Comparison of ENCODE assay signal across 21 mouse cellular contexts in genomic region chr7:68544136-68544535, GRCm38 (mm10).
DNase-seq lines count a peak whose midpoint lies in the region; ATAC-seq and TF ChIP-seq lines count a peak whose summit lies in the region.
"Had no signal": no experiment of that assay in that cellular context is flagged by ENCODE, and none has a peak within 500 bp of the region (broad histone marks: within the 10 kb centered on the region; RNA-seq: fewer than 3 reads in every experiment).

No protein-coding gene starts in this region.

- peak; percentile 35 to 39 for DNase-seq in cerebellum, postnatal 14 days
- peak; percentile 57 for DNase-seq in hindbrain, postnatal 0 days (ENCODE audit: low spot score)
- DNase-seq in hindbrain, embryonic 11.5 days (ENCODE audit: low spot score) = no peak
- DNase-seq in midbrain, embryonic 14.5 days = peak; percentile 51
- DNase-seq in retina, postnatal 1 day = peak; percentile 30
- no peak for DNase-seq in kidney, adult 9 months
- DNase-seq: adrenal gland, postnatal 14 days; cerebellum, adult 11 months; cerebellum, adult 9-11 months; gastrocnemius, postnatal 36 days; kidney, postnatal 4 days; right cerebral cortex, postnatal 25 days; spleen, adult 18-20 months had no signal

- no peak for TF ChIP-seq CTCF in hindbrain, postnatal 0 days (IDR thresholded peaks at IDR 0.05; ENCODE audit: low read depth)

- no peaks in the 10 kb centered on the region for H3K27me3 ChIP-seq in hindbrain, postnatal 0 days (ENCODE audit: insufficient read depth, low read length)
- H3K27me3 ChIP-seq in hindbrain, embryonic 11.5 days (ENCODE audit: control insufficient read depth, insufficient read depth, low read length) = no peaks in the 10 kb centered on the region
- no peaks in the 10 kb centered on the region for H3K27me3 ChIP-seq in midbrain, embryonic 14.5 days (ENCODE audit: control insufficient read depth, insufficient read depth, low read length)
- H3K27me3 ChIP-seq in midbrain, embryonic 13.5 days = no peaks in the 10 kb centered on the region
- H3K27me3 ChIP-seq: embryonic facial prominence, embryonic 12.5 days; forebrain, embryonic 12.5 days; intestine, embryonic 15.5 days had no signal

- H3K36me3 ChIP-seq in hindbrain, postnatal 0 days (ENCODE audit: insufficient read depth, low read length) = no peaks in the 10 kb centered on the region
- H3K36me3 ChIP-seq in hindbrain, embryonic 11.5 days (ENCODE audit: control insufficient read depth, insufficient read depth, low read length) = no peaks in the 10 kb centered on the region
- H3K36me3 ChIP-seq in midbrain, embryonic 14.5 days (ENCODE audit: control insufficient read depth, insufficient read depth, low read length) = no peaks in the 10 kb centered on the region
- H3K36me3 ChIP-seq in midbrain, embryonic 13.5 days = no peaks in the 10 kb centered on the region
- H3K36me3 ChIP-seq: embryonic facial prominence, embryonic 12.5 days; forebrain, embryonic 12.5 days; intestine, embryonic 15.5 days; limb, embryonic 15.5 days had no signal

- H3K4me1 ChIP-seq in hindbrain, postnatal 0 days (ENCODE audit: insufficient read depth, low read length) = no peaks in the 10 kb centered on the region
- no peaks in the 10 kb centered on the region for H3K4me1 ChIP-seq in hindbrain, embryonic 11.5 days (replicated peaks; ENCODE audit: control insufficient read depth, insufficient read depth, low read length)
- no peaks in the 10 kb centered on the region for H3K4me1 ChIP-seq in midbrain, embryonic 14.5 days (ENCODE audit: control insufficient read depth, insufficient read depth, low read length)
- H3K4me1 ChIP-seq in midbrain, embryonic 13.5 days (replicated peaks) = no peaks in the 10 kb centered on the region
- H3K4me1 ChIP-seq: embryonic facial prominence, embryonic 12.5 days; forebrain, embryonic 12.5 days; intestine, embryonic 15.5 days had no signal

- H3K4me2 ChIP-seq in hindbrain, postnatal 0 days (ENCODE audit: low read depth, low read length) = no peak overlapping the region
- no peak overlapping the region for H3K4me2 ChIP-seq in hindbrain, embryonic 11.5 days (replicated peaks; ENCODE audit: low read depth, low read length)
- no peak overlapping the region for H3K4me2 ChIP-seq in midbrain, embryonic 14.5 days (ENCODE audit: low read length)
- no peak overlapping the region for H3K4me2 ChIP-seq in midbrain, embryonic 13.5 days (replicated peaks)
- H3K4me2 ChIP-seq: embryonic facial prominence, embryonic 12.5 days; forebrain, embryonic 12.5 days; intestine, embryonic 15.5 days; limb, embryonic 15.5 days had no signal

- no peaks in the 10 kb centered on the region for H3K9me3 ChIP-seq in hindbrain, postnatal 0 days (ENCODE audit: low read length)
- no peaks in the 10 kb centered on the region for H3K9me3 ChIP-seq in hindbrain, embryonic 11.5 days (ENCODE audit: control insufficient read depth, low read length)
- H3K9me3 ChIP-seq in midbrain, embryonic 14.5 days (ENCODE audit: control insufficient read depth, low read length) = no peaks in the 10 kb centered on the region
- no peaks in the 10 kb centered on the region for H3K9me3 ChIP-seq in midbrain, embryonic 13.5 days
- H3K9me3 ChIP-seq: embryonic facial prominence, embryonic 12.5 days; forebrain, embryonic 12.5 days; intestine, embryonic 15.5 days; limb, embryonic 15.5 days had no signal

- no peak overlapping the region for H3K27ac ChIP-seq in hindbrain, postnatal 0 days
- H3K27ac ChIP-seq in hindbrain, embryonic 11.5 days (ENCODE audit: low read depth, low read length) = no peak overlapping the region
- no peak overlapping the region for H3K27ac ChIP-seq in midbrain, embryonic 14.5 days (replicated peaks; ENCODE audit: low read depth, low read length)
- H3K27ac ChIP-seq in midbrain, embryonic 13.5 days = no peak overlapping the region
- H3K27ac ChIP-seq: embryonic facial prominence, embryonic 12.5 days; forebrain, embryonic 12.5 days; intestine, embryonic 15.5 days; left cerebral cortex, adult 2 months; limb, embryonic 15.5 days; liver, embryonic 14.5 days had no signal

- H3K9ac ChIP-seq in hindbrain, postnatal 0 days (replicated peaks; ENCODE audit: low read length) = no peak overlapping the region
- H3K9ac ChIP-seq in hindbrain, embryonic 11.5 days (ENCODE audit: low read depth, low read length) = no peak overlapping the region
- H3K9ac ChIP-seq in midbrain, embryonic 14.5 days (replicated peaks; ENCODE audit: low read length) = no peak overlapping the region
- no peak overlapping the region for H3K9ac ChIP-seq in midbrain, embryonic 13.5 days (replicated peaks)
- H3K9ac ChIP-seq: embryonic facial prominence, embryonic 12.5 days; forebrain, embryonic 12.5 days; intestine, embryonic 15.5 days; limb, embryonic 15.5 days; liver, embryonic 14.5 days had no signal

- WGBS in hindbrain, postnatal 0 days = 50% methylated on average over 11 of the region's 11 CpGs
- 72% methylated on average over 11 of the region's 11 CpGs for WGBS in hindbrain, embryonic 11.5 days
- 67% methylated on average over 11 of the region's 11 CpGs for WGBS in midbrain, embryonic 14.5 days
- 79% methylated on average over 11 of the region's 11 CpGs for WGBS in midbrain, embryonic 13.5 days

- H3K4me3 ChIP-seq in hindbrain, postnatal 0 days (ENCODE audit: low read length) = no peak overlapping the region
- no peak overlapping the region for H3K4me3 ChIP-seq in hindbrain, embryonic 11.5 days (ENCODE audit: low read depth, low read length)
- H3K4me3 ChIP-seq in midbrain, embryonic 14.5 days (replicated peaks; ENCODE audit: low read depth, low read length) = no peak overlapping the region
- H3K4me3 ChIP-seq in midbrain, embryonic 13.5 days (replicated peaks) = no peak overlapping the region
- H3K4me3 ChIP-seq: embryonic facial prominence, embryonic 12.5 days; forebrain, embryonic 12.5 days; intestine, embryonic 15.5 days; left cerebral cortex, adult 2 months; limb, embryonic 15.5 days had no signal

- no peak for ATAC-seq in cerebellum, adult (ENCODE audit: insufficient number of reproducible peaks, low FRiP score, low TSS enrichment)
- peak; percentile 18; the same call in 1 of the 2 replicates for ATAC-seq in hindbrain, postnatal 0 days
- no peak for ATAC-seq in hindbrain, embryonic 11.5 days (ENCODE audit: low FRiP score)
- ATAC-seq in midbrain, embryonic 14.5 days (ENCODE audit: low FRiP score, low TSS enrichment) = no peak
- no peak for ATAC-seq in midbrain, embryonic 13.5 days
- ATAC-seq: intestine, embryonic 15.5 days had no signal

Comparison
In these comparisons a context has a peak if more than half of its experiments do, and no peak if none do; other contexts are left out.
1. DNase-seq: peak in cerebellum, postnatal 14 days (2 of 2), hindbrain, postnatal 0 days (single experiment), midbrain, embryonic 14.5 days (single experiment) and retina, postnatal 1 day (single experiment); none in hindbrain, embryonic 11.5 days (single experiment) and kidney, adult 9 months (single experiment).